Comparison of ENCODE assay signal across 21 mouse cellular contexts in the genomic region with DNA sequence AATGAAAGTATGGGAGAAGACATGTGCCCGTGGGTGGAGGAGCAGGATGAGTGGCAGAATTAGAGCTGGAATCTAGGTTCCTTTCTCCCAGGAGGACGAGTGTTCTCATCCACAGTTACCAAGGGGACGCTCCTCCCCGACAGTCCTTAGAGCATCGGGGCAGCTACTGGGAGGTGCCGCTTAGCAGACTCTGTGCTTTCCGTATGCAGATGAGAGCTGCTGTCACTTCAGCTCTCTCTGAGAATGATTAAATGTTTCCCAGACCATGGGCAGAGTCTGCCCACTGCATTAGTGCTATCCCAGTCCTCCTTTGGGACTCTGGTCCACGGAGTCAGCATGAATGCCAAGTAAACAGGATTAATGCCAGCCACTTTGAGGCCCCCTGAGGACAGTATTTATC.
DNase-seq lines count a peak whose midpoint lies in the region; ATAC-seq lines count a peak whose summit lies in the region.
"Had no signal": no experiment of that assay in that cellular context is flagged by ENCODE, and none has a peak within 500 bp of the region (broad histone marks: within the 10 kb centered on the region; RNA-seq: fewer than 3 reads in every experiment).

No protein-coding gene starts in this region.

- intact Hi-C loops in gastrocnemius, postnatal 14 days (cut with DNase I; ENCODE audit: low total_unique reads): no loop called here
- intact Hi-C loops in heart, postnatal 14 days (cut with DNase I): no loop called here

- ATAC-seq in neural tube, embryonic 12.5 days (ENCODE audit: low FRiP score, low read depth): peak; percentile 58; the same call in 1 of the 2 replicates
- peak; percentile 56; the same call in 1 of the 2 replicates for ATAC-seq in hindbrain, embryonic 15.5 days (ENCODE audit: low FRiP score, low read depth)
- no peak for ATAC-seq in forebrain, embryonic 13.5 days
- ATAC-seq: activated CD4-positive, CD25-positive, alpha-beta regulatory T cell, adult 4 months; forebrain, embryonic 14.5 days had no signal

- H3K27me3 ChIP-seq in neural tube, embryonic 12.5 days (replicated peaks): no peaks in the 10 kb centered on the region
- no peaks in the 10 kb centered on the region for H3K27me3 ChIP-seq in hindbrain, embryonic 15.5 days
- peaks cover 33% of the 10 kb centered on the region for H3K27me3 ChIP-seq in forebrain, embryonic 13.5 days
- H3K27me3 ChIP-seq: embryonic facial prominence, embryonic 13.5 days; heart, embryonic 13.5 days; limb, embryonic 15.5 days; lung, embryonic 15.5 days; stomach, embryonic 15.5 days had no signal

- H3K4me2 ChIP-seq in neural tube, embryonic 12.5 days (replicated peaks): no peak overlapping the region
- H3K4me2 ChIP-seq in hindbrain, embryonic 15.5 days: no peak overlapping the region
- H3K4me2 ChIP-seq in forebrain, embryonic 13.5 days: no peak overlapping the region
- H3K4me2 ChIP-seq: embryonic facial prominence, embryonic 13.5 days; heart, embryonic 13.5 days; limb, embryonic 15.5 days; lung, embryonic 15.5 days; midbrain, embryonic 12.5 days; stomach, embryonic 15.5 days had no signal

- no peaks in the 10 kb centered on the region for H3K36me3 ChIP-seq in neural tube, embryonic 12.5 days
- H3K36me3 ChIP-seq in hindbrain, embryonic 15.5 days: no peaks in the 10 kb centered on the region
- H3K36me3 ChIP-seq in forebrain, embryonic 13.5 days (ENCODE audit: poor library complexity, severe bottlenecking): no peaks in the 10 kb centered on the region
- H3K36me3 ChIP-seq: embryonic facial prominence, embryonic 13.5 days; G1E; heart, embryonic 13.5 days; limb, embryonic 15.5 days; lung, embryonic 15.5 days; midbrain, embryonic 12.5 days; stomach, embryonic 15.5 days had no signal

- peak; percentile 59 for DNase-seq in embryo, embryonic 10 days (ENCODE audit: low spot score)
- no peak for DNase-seq in embryo, embryonic 9.5 days (ENCODE audit: extremely low spot score)
- DNase-seq in neural tube, embryonic 10.5 days (ENCODE audit: extremely low spot score, low spot score): no peak
- DNase-seq in gastrocnemius, postnatal 14 days: no peak
- DNase-seq in heart, postnatal 14 days: no peak
- DNase-seq: cerebellum, adult 8-10 months; gastrocnemius, postnatal 10 days; kidney, postnatal 10 days; thymus, postnatal 4 days had no signal

- peaks cover 13% of the 10 kb centered on the region; the same call in 1 of the 2 replicates for H3K4me1 ChIP-seq in neural tube, embryonic 12.5 days
- peaks cover 14% of the 10 kb centered on the region for H3K4me1 ChIP-seq in hindbrain, embryonic 15.5 days (replicated peaks)
- H3K4me1 ChIP-seq in forebrain, embryonic 13.5 days: 0 out of 2 replicates have a peak, but pooled peaks cover 3% of the 10 kb centered on the region
- H3K4me1 ChIP-seq: lung, embryonic 15.5 days; stomach, embryonic 15.5 days had no signal

- no peak overlapping the region for H3K27ac ChIP-seq in neural tube, embryonic 12.5 days
- no peak overlapping the region for H3K27ac ChIP-seq in hindbrain, embryonic 15.5 days (replicated peaks)
- no peak overlapping the region for H3K27ac ChIP-seq in forebrain, embryonic 13.5 days
- H3K27ac ChIP-seq: embryonic facial prominence, embryonic 13.5 days; heart, embryonic 13.5 days; limb, embryonic 15.5 days; lung, embryonic 15.5 days; midbrain, embryonic 12.5 days; stomach, embryonic 15.5 days had no signal

- 24% methylated on average over 8 of the region's 8 CpGs for WGBS in neural tube, embryonic 12.5 days
- 13% methylated on average over 8 of the region's 8 CpGs for WGBS in hindbrain, embryonic 15.5 days
- 42% methylated on average over 8 of the region's 8 CpGs for WGBS in forebrain, embryonic 13.5 days

- no peak overlapping the region for H3K4me3 ChIP-seq in neural tube, embryonic 12.5 days
- H3K4me3 ChIP-seq in hindbrain, embryonic 15.5 days: no peak overlapping the region
- H3K4me3 ChIP-seq in forebrain, embryonic 13.5 days: no peak overlapping the region
- H3K4me3 ChIP-seq: embryonic facial prominence, embryonic 13.5 days; heart, embryonic 13.5 days; limb, embryonic 15.5 days; lung, embryonic 15.5 days; midbrain, embryonic 12.5 days; stomach, embryonic 15.5 days had no signal

- H3K9ac ChIP-seq in neural tube, embryonic 12.5 days: no peak overlapping the region
- no peak overlapping the region for H3K9ac ChIP-seq in hindbrain, embryonic 15.5 days
- no peak overlapping the region for H3K9ac ChIP-seq in forebrain, embryonic 13.5 days
- H3K9ac ChIP-seq: embryonic facial prominence, embryonic 13.5 days; heart, embryonic 13.5 days; limb, embryonic 15.5 days; lung, embryonic 15.5 days; midbrain, embryonic 12.5 days; stomach, embryonic 15.5 days had no signal

- H3K9me3 ChIP-seq in neural tube, embryonic 12.5 days: no peaks in the 10 kb centered on the region
- H3K9me3 ChIP-seq in hindbrain, embryonic 15.5 days: no peaks in the 10 kb centered on the region
- no peaks in the 10 kb centered on the region for H3K9me3 ChIP-seq in forebrain, embryonic 13.5 days (replicated peaks)
- H3K9me3 ChIP-seq: heart, embryonic 13.5 days; limb, embryonic 15.5 days; midbrain, embryonic 12.5 days; stomach, embryonic 15.5 days had no signal
